Mouse (Mus musculus) midbrain, embryonic 11.5 days (tissue): ENCODE results near the gene Rasl12. TPM values are rescaled to one million over a fixed set of nuclear protein-coding genes. Genes with fewer than 3 reads are reported as not detected.
A peak's percentile ranks its signal among the peaks of the same experiment; 100 is the strongest.

Source experiments
- ATAC-seq: fragments of 200-750 bp; cut with Nextera tagmentation; 2 replicates; pipeline ENCODE4 v1.8.0; 2017; ENCODE audit warnings: moderate TSS enrichment, moderate library complexity; ENCODE audit not compliant: low FRiP score
- DNase-seq: peaks from one replicate; pipeline ENCODE4 v3.0.0; 2015; ENCODE audit warnings: low spot score; ENCODE audit errors: missing footprints
- H3K27ac ChIP-seq: fragments of 300-500 bp; sonication (generic); 2 replicates; pipeline ENCODE4 v1.5.1; 2014; ENCODE audit warnings: low read depth, low read length
- H3K27me3 ChIP-seq: fragments of 300-500 bp; sonication (generic); 2 replicates; pipeline ENCODE4 v1.6.1; 2014; ENCODE audit warnings: mild to moderate bottlenecking, low read length, moderate library complexity, mixed read lengths; ENCODE audit not compliant: control insufficient read depth, insufficient read depth
- H3K36me3 ChIP-seq: fragments of 300-500 bp; sonication (generic); 2 replicates; pipeline ENCODE4 v1.6.1; 2014; ENCODE audit warnings: mild to moderate bottlenecking, low read length, moderate library complexity, mixed read lengths; ENCODE audit not compliant: control insufficient read depth, insufficient read depth
- H3K4me1 ChIP-seq: fragments of 300-500 bp; sonication (generic); 2 replicates; pipeline ENCODE4 v1.6.1; 2014; ENCODE audit warnings: low read length; ENCODE audit not compliant: control insufficient read depth, insufficient read depth
- H3K4me2 ChIP-seq: fragments of 300-500 bp; sonication (generic); 2 replicates; pipeline ENCODE4 v1.6.1; 2014; ENCODE audit warnings: mild to moderate bottlenecking, moderate library complexity
- H3K4me3 ChIP-seq: fragments of 300-500 bp; sonication (generic); 2 replicates; pipeline ENCODE4 v1.5.1; 2014; ENCODE audit warnings: low read depth, low read length
- H3K9ac ChIP-seq: fragments of 300-500 bp; sonication (generic); 2 replicates; pipeline ENCODE4 v1.6.1; 2014; ENCODE audit warnings: low read length
- H3K9me3 ChIP-seq: fragments of 300-500 bp; sonication (generic); 2 replicates; pipeline ENCODE4 v1.6.1; 2016; ENCODE audit warnings: low read length; ENCODE audit not compliant: control insufficient read depth
- WGBS: fragments of 180-500 bp; shearing (Covaris S2); extraction: QIAGEN DNeasy Blood & Tissue Kit; methylation state at CpG from one replicate; pipeline ENCODE4 v1.1.7; 2014; 5-methylcytosine and 5-hydroxymethylcytosine counted together
- polyA plus RNA-seq: library from polyadenylated mRNA; unstranded; fragments of >200 nt; fragmentation: Nextera tagmentation; extraction: Ambion mirVana; gene quantifications from 2 replicates; pipeline ENCODE4 v1.2.1, GENCODE M21; 2014

Gene Rasl12
- polyA plus RNA-seq, 1 experiment from 2014 or later = 5.9 TPM

GRCm38 (mm10) chr9:65447951-65448350 lies 49.6 kb downstream of the Rasl12 start:
- Histone ChIP-seq H3K27me3 (no peaks in the 10 kb centered on the region), H3K36me3 (peaks cover 14% of the 10 kb centered on the region), H3K4me1 (no peaks in the 10 kb centered on the region), H3K9me3 (no peaks in the 10 kb centered on the region), H3K4me2 (no peak overlapping the region), H3K9ac (no peak overlapping the region), H3K4me3 (no peak overlapping the region), H3K27ac (no peak overlapping the region)
- 88% methylated on average over 6 of the region's 6 CpGs for WGBS
- ATAC-seq (no peak), DNase-seq (no peak)

DNA sequence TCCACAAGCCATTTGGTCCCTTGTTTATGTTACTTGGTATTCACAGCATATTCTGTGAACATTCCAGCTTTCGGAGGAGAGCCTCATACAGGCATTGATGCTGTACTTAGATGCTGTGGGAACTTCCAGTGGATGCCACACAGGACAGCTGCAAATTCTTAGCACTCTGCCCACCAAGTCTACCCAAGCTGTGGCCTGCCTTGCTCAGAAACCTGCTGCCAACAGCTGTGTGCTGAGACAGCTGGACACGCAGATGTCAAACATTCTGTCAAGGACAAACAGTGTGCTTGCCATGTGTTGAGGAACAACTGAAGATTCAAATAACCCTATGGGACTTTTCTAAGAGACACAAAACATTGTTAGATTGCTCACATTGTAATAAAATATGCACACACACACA lies 60.7 kb downstream of the Rasl12 start:
- Histone ChIP-seq H3K27ac (no peak overlapping the region), H3K9ac (no peak overlapping the region), H3K4me1 (peaks cover 14% of the 10 kb centered on the region), H3K27me3 (no peaks in the 10 kb centered on the region), H3K9me3 (no peaks in the 10 kb centered on the region), H3K4me3 (no peak overlapping the region), H3K4me2 (no peak overlapping the region), H3K36me3 (no peaks in the 10 kb centered on the region)
- ATAC-seq = no peak
- 87% methylated on average over 2 of the region's 2 CpGs for whole genome bisulfite sequencing
- no peak for DNase-seq

- ATAC-seq = peak; percentile 22
These were observed 61.9 kb downstream of the Rasl12 start for GRCm38 (mm10) chr9:65460198-65460597.

GRCm38 (mm10) chr9:65460732-65461442 lies 62.6 kb downstream of the Rasl12 start, which contains the start of gene Spg21:
TSS of gene Spg21 (plus strand) at chr9:65460947.
- WGBS = under 1% methylated on average over 52 of the region's 53 CpGs
- peak within 1 kb of the TSS; percentile 84 for H3K9ac ChIP-seq
- H3K4me1 ChIP-seq = peaks cover 14% of the 10 kb centered on the region
- H3K27ac ChIP-seq = peak within 1 kb of the TSS; percentile 74
- peak within 1 kb of the TSS; percentile 68 for H3K4me2 ChIP-seq
- no peaks in the 10 kb centered on the region for H3K27me3 ChIP-seq
- no peaks in the 10 kb centered on the region for H3K36me3 ChIP-seq
- ATAC-seq = peak; percentile 97
- peak; percentile 100 for DNase-seq
- H3K4me3 ChIP-seq = peak within 1 kb of the TSS; percentile 71
- no peaks in the 10 kb centered on the region for H3K9me3 ChIP-seq

More at GRCm38 (mm10) chr9:65460198-65460597, 61.9 kb downstream of the Rasl12 start:
- WGBS = 41% methylated on average over 3 of the region's 3 CpGs
- Histone ChIP-seq H3K4me2 (peak overlapping the region; percentile 17; the same call in 1 of the 2 replicates), H3K4me1 (peaks cover 14% of the 10 kb centered on the region), H3K36me3 (no peaks in the 10 kb centered on the region), H3K9me3 (no peaks in the 10 kb centered on the region), H3K27ac (peak overlapping the region; percentile 17), H3K27me3 (no peaks in the 10 kb centered on the region), H3K4me3 (no peak overlapping the region), H3K9ac (peak overlapping the region; percentile 31; the same call in 1 of the 2 replicates)
- DNase-seq = no peak

- H3K4me2 ChIP-seq = no peak overlapping the region
These were observed 64.2 kb downstream of the Rasl12 start for GRCm38 (mm10) chr9:65462544-65462943.

DNA sequence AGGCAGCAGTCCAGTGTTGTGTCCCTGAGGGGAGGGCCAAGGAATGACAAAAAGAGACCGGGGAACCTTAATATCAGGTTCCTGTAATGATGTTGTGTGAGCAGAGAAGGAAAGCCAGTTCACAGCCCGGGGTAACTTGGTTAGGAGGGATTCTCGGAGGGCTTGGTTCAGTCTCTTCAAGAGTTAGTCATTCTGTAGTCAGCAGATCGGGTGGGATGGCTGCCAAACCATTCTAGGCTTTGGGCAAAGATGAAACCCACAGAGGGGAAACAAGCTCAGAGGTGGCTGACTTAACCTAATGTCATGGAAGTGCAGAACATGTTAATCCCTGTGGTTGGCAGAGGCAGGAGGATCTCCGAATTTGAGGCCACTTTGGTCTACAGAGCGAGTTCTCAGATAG lies 65.9 kb downstream of the Rasl12 start:
- H3K4me1 ChIP-seq = peaks cover 14% of the 10 kb centered on the region

More at GRCm38 (mm10) chr9:65462544-65462943, 64.2 kb downstream of the Rasl12 start:
- DNase-seq (no peak), ATAC-seq (no peak)
- Histone ChIP-seq H3K4me1 (peaks cover 14% of the 10 kb centered on the region), H3K36me3 (no peaks in the 10 kb centered on the region), H3K27me3 (no peaks in the 10 kb centered on the region), H3K27ac (no peak overlapping the region), H3K4me3 (no peak overlapping the region), H3K9ac (no peak overlapping the region), H3K9me3 (no peaks in the 10 kb centered on the region)
- 79% methylated on average over 5 of the region's 5 CpGs for WGBS

More for the DNA sequence above, 65.9 kb downstream of the Rasl12 start:
- Histone ChIP-seq H3K4me2 (no peak overlapping the region), H3K4me3 (no peak overlapping the region), H3K27me3 (no peaks in the 10 kb centered on the region), H3K36me3 (no peaks in the 10 kb centered on the region), H3K27ac (no peak overlapping the region), H3K9me3 (no peaks in the 10 kb centered on the region), H3K9ac (no peak overlapping the region)
- WGBS = 88% methylated on average over 6 of the region's 6 CpGs
- ATAC-seq (no peak), DNase-seq (no peak)

Other genes starting within 250 kb of the Rasl12 start
- gene Parp16, start 203.2 kb upstream of the Rasl12 start, polyA plus RNA-seq = 5.2 and 6.4 TPM in 2 replicates
- 0.12 and 0.16 TPM in 2 replicates for gene Cilp, start 133.3 kb upstream of the Rasl12 start, polyA plus RNA-seq
- gene Clpx, start 104.2 kb upstream of the Rasl12 start, polyA plus RNA-seq = 45.8 and 54.3 TPM in 2 replicates
- 11.6 and 14.6 TPM in 2 replicates for gene Pdcd7, start 52.4 kb upstream of the Rasl12 start, polyA plus RNA-seq
- gene Ubap1l, start 37.5 kb upstream of the Rasl12 start, polyA plus RNA-seq = 0.27 and 0.37 TPM in 2 replicates
- 0.16 and 0.36 TPM in 2 replicates for gene Kbtbd13, start 6.9 kb upstream of the Rasl12 start, polyA plus RNA-seq
- not detected in 2 replicates for gene Slc51b, start 24.4 kb downstream of the Rasl12 start, polyA plus RNA-seq
- gene Mtfmt, start 37.3 kb downstream of the Rasl12 start, polyA plus RNA-seq = 18.3 and 18.7 TPM in 2 replicates
- gene Spg21, start 62.4 kb downstream of the Rasl12 start, polyA plus RNA-seq = 122 and 125 TPM in 2 replicates
- gene Ankdd1a, start 121.7 kb downstream of the Rasl12 start, polyA plus RNA-seq = not detected in 2 replicates
- gene Plekho2, start 181.5 kb downstream of the Rasl12 start, polyA plus RNA-seq = 8.2 and 9.0 TPM in 2 replicates
- gene Pif1, start 188.7 kb downstream of the Rasl12 start, polyA plus RNA-seq = 12.0 and 13.6 TPM in 2 replicates
- gene Rbpms2, start 231.1 kb downstream of the Rasl12 start, polyA plus RNA-seq = 19.7 and 24.0 TPM in 2 replicates